Mouse (Mus musculus) spleen, adult 12 weeks (tissue): Measurements from ENCODE around the gene Garnl3.
"Not testable (repeated sequence)": the region's sequence is repeated elsewhere in the genome, so short reads cannot be mapped to it uniquely, and the experiment has no call there.

Source experiments
- DNase-seq: peaks from one replicate; pipeline ENCODE4 v3.0.0; 2022; ENCODE audit warnings: low spot score

Garnl3 gene

DNA sequence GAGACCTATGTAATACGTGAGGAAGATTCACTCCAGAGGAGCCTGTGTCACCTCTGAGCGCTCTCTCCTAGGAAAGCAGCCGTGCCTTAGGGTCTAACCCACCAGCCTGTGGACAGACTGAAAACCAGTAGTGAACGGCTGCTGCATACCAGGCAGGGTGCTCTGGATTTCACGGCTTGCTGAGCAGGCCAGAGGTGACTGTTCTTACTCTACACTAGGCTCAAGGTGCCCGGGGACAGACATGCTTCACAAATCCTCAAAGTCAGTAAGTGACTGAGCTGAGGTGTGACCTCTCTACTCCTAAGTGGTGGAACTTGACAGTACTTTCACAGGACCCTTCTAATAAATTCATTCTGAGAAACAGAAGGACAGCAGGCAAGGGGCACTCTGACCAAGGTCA is 108.6 kb downstream of the Garnl3 start:
- DNase-seq = no peak

DNA sequence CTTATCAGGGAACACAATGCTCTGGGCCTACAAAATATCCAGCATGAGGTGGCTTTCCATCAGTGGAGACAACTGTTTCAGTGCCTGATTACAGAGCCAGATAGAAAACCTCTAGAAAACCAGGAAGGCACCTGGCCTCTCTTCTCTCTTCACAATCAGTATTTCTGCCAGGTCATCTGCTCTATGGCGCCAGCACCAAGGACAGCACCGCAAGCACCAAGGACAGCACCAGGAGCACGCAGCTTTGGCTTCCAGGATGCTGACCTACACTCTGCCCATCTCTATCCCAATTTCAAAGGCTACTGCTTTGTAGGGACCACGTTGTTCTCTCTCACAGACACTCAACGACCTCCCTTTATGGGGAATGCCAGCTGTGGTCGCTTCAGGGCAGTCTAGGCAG is 113.4 kb downstream of the Garnl3 start:
- DNase-seq = no peak

DNA sequence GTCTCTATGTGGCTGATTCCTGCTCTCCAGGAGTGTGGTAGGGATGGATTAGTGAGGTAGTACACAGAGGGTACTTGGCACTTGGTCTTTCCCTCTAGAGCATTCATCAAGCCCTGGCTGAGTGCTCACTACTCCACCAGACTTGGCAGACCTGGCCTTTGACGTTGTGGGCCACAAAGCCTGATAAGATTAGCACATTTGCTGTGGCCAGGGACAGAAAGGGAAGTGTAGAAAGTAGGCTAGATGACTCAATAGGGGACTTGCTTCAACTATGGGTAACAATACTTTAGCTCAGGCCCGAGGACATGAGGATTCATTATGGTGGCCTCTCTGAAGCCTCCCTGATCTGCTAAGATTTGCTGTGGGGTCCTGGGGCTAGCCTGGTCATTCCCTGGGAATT is 114.3 kb downstream of the Garnl3 start:
- no peak for DNase-seq

DNA sequence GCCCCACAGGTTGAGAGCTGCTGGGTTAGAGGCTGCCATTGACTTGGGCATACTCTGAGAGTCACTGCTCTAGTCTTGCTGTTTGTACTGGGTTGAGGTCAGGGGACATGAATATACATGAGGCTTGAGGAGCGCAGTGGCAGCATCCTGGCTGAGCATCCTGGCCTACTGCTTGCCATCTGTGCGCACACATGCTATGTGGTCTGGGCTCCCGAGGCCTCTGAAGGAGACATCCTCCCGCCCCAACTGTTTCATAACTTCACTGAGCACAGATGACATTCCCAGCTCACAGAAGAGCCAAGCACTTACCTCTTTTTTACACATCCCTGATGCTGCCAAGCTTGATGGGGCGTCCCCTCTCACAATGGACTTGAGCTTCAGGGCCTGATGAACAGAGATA is 116.6 kb downstream of the Garnl3 start:
- DNase-seq = no peak

DNA sequence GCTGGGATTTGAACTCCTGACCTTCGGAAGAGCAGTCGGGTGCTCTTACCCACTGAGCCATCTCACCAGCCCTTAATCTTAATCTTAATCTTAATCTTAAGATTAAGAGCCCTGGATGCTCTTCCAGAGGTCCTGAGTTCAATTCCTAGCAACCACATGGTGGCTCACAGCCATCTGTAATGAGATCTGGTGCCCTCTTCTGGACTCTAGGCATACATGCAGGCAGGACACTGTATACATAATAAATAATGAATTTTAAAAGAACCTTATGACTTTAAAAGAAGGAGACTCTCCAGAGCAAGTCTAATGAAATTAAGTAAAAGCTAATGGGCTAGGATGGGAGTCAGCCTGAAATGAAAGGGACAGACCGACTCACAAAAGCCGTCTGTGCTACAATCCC is 122.4 kb downstream of the Garnl3 start:
- not testable (repeated sequence) for DNase-seq

DNA sequence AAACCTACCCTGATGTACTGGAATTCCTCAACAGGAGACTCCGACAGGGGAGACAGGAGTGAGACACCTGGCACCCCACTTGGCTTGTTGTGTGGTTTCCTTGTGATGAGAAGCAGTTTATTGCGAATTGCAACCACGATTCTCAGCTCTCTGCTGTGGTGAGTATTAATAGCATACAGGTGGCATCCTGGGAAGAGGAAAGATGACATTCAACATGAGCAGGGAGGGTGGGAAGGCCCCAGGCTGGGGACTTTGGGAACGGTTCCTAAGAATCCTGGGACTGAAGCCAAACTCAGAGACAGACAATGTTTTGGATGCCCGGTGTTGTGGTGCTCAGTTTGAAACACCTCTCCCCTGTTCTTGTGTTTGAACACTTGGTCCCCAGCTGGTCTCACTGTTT is 126.4 kb downstream of the Garnl3 start:
- no peak for DNase-seq

DNA sequence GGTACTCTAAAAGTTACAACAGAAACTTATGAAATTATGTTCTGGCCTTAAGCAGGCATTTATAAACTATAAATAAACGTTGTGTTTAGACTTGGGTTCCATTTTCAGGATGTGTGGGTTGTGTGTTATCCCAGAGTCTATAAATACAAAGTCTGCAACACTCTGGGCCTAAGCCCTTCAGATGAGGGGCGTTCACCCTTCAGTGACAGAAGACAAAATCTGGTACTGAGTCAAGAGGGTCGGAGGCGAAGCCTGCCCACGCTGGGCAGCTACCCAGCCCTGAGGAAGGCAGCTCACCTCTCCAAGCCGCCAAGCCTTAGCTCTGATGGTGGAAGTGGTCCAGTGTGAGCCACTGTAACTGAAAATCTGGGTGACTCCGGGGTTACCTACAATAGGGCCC is 129.3 kb downstream of the Garnl3 start:
- no peak for DNase-seq

DNA sequence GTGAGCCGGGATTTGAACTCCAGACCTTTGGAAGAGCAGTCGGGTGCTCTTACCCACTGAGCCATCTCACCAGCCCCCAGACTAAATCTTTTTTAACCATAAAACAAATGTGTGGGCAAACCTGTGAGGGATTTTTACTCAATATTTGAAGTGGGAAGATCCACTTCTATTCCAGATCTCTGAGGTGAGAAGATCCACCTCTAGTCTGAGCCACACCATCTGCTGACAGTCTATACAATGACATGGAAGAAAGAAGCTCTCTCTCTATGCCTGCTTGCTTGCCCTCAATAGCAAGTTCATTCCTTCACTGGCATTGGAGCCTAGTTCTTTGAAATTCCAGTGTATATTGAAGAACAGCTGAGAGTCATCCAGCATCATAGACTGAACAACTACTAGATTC is 131.7 kb downstream of the Garnl3 start:
- no peak for DNase-seq

DNA sequence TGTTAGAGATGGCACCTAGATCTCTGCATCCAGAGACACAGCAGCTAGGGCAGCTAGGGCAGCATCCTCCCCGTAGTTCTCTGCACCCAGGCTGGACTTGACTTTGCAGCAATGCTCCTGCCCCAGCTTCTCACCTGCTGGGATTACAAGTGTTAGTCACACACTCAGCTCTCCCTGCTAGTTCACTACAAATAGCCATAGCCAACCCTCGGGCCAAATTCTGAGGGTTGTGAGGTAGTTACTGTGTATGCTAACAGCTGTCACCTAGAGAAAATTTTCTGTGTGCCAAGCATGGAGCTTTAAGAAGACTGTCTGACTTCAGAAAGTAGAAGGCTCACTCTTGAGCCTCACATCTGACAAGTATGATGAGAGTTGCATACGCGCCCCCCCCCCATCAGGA is 133.7 kb downstream of the Garnl3 start:
- no peak for DNase-seq

DNA sequence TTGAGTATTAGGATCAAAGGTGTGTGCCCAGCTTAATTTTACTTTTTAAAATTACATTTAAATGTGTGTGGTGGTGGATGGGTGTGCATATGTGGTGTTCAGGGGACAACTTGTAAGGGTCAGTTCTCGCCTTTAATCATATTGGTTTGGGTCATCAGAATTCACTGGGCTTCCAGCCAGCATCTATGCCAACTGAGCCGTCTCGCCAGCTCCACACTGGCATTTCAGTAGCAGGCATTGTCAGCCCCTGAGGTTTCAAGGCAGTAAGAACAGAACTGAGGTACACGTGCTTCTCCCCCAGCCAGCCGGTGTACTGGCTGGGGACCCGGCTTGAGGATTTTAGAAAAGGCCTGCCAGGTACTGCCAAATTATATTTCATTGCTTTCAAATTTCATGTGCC is 134.4 kb downstream of the Garnl3 start:
- DNase-seq = no peak

DNA sequence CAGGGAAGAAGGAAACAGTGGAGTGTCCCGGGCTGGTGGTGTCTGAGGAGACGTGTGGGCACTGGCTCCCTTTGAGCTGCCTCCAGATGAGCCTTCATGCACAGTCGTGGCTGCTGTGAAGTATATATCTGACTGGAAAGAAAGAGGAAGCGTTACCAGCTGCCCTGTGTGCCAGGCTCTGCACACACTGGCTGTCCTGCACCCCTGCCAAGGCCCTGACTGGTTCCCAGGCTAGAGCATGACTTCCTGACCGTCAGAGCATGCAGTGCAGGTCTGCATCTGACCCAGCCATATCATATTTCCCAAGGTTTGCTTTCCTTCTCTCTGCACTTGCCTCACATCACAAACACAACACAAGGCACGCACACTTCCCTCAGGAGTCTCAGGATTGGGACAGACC is 139.3 kb downstream of the Garnl3 start:
- no peak for DNase-seq

DNA sequence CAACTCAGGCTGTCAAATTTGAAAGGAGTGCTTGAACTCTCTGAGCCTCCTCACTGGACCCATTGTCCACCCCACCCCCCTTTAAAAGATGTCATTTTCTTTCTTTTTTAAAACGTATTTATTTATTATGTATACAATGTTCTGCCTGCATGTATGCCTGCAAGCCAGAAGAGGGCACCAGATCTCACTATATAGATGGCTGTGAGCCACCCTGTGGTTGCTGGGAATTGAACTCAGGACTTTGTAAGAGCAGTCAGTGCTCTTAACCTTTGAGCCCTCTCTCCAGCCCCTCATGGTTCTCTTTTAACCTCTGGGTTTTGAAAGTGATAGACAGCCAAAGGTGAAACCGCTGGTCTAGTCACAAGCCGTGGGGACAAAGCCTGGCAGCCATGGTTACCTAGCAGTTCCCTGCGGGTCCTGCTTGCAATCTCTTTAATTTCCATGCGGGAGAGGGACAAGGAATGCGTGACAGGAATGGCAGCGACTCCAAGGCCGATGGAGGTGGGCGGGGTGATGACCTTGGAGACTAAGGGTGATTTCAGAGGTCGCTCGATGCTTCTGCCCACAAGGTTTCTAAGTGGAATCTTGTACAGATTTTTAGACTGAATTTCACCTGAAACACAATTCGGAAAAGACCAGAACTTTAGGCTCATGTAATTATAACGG is 141.2 kb downstream of the Garnl3 start:
- no peak for DNase-seq

DNA sequence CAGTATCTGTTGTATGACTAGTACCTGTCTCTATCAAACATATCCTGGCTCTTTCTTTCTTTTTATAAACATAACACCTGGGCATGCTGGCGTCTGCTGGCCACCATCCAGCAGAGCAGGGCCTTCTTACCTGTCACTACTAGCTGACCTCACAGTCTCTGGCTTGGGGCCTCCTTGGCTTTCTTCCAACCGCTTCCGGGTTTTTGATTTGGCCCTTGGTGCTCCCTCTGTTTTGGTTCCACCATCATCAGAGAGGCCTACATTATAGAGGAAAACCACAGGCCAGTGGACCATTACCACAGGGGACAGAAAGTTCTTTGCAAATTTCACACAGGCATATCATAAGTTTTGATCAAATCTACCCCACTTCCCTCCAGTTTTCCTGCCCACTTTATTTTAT is 142.1 kb downstream of the Garnl3 start:
- no peak for DNase-seq

DNA sequence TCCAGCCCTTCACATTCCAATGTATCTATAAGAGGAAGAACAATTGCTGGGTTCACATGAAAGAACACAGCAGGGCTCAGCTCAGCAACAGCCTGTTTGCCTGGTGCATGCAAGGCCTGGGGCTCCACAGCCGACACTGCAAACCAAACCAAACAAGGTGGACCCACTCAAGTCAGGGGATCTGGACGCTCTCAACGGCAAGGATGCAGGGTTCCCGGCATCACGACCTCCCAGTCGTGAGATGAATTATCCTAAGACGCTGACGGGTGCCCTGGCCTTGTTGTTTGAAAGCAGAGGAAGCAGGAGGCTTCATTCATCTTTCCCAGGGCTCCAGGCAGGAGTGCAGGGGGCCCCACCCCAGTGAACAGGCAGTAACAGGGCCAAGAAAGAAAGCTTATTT is 145.6 kb downstream of the Garnl3 start:
- DNase-seq = no peak

DNA sequence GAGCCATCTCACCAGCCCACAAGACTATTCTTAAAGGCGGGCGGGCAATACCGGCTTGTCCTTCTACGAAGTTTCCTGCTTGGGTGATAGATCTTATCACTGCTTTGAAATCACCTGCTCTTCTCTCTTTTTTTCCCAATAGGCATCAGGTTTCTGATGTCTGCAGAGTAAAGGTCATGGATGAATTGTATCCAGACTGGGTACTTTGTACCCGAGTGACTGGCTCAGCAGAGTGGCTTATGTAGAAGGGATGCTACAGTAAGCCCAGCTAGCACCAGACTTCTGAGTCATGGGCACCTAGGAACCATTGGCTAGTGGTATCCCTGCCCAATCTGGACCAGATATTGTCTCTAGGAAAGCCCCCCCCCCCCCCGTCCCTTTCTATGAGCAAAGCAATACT is 147.8 kb downstream of the Garnl3 start:
- no peak for DNase-seq

DNA sequence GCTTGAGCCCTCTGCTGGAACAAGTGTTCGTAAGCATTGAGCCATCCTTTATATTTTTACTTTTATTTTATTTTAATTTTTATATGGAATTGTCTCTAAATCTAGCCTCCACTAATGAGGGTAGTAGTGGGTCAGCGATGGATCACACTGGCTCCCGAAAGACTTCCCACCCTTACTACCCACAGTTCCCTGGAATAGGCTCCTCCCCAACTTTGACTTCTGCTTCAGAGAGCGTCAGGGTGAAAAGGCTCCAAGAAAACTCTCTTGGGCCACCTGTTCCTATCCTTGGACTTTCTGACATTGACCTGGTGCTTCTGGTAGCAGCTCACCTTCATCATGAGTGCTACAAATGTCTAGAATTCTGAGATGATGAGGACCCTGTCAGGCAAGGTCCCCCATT is 148.8 kb downstream of the Garnl3 start:
- DNase-seq = no peak

DNA sequence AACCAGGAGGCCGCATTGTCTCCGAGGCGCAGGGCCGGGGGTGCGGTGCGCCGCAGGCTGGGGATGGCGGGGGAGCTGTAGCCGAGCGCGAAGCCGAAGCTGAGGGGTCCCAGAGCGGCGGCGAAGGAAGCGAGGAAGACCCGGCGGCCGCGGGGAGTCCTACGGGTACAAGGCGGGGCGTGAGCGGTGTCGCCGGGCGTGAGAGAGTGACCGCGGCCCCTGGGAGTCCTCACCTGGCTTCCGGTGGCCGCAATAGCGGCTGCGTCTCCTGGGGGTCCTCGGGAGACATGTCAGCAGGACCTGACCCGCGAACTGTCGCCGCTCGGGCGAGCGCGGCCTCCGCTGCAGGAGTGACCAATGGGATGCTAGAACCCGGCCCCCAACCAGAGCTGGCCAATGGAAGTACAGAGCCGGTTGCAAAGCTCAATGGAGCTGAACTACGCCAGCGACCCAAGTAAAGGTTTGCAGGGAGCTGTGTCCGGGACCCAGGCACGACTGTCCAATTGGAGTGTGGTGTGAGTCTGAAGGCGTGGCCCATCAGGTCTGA is 149.7 kb downstream of the Garnl3 start, which contains the start of gene Slc2a8:
Gene Slc2a8, minus strand, starts transcription at position 359 of the 547 bp plus-strand sequence.
- DNase-seq = peak; percentile 76

DNA sequence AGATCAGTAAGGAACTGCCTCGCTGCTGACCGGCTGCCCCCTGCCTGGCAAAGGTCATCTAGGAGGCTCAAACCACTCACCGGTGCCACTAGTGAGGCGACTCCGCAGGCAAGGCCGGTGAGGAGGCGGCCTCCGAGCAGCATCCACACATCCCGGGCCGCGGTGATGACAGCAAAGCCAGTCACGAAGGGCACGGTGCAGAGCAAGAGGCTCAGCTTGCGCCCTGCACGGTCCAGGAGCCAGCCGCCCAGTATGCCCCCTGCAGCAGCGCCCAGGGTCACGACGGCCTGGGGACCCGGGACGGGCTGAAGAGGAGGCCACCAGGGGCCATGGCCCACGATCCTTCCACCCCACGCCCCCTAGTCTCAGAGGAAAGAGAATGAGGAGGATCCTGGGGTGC is 150.2 kb downstream of the Garnl3 start:
- peak; percentile 35 for DNase-seq

DNA sequence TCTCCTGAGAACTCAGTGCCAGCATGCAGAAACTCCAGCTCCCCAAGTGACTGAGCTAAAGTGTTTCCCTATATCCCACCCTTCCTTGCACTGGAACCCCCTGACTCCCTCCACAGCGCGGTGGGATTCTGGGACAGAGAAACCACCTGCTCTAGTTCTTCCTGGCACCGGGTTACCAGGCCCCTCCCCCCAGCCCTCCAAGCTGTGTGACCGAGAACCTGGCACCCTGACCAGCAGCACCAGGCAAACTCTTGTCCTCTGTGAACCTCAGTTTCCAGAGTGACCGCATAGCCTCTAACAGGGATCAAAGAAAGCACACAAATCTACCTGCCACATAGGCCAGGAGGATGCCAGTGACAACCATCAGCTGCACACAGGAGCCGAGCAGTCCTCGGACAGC is 151.8 kb downstream of the Garnl3 start:
- DNase-seq = no peak

DNA sequence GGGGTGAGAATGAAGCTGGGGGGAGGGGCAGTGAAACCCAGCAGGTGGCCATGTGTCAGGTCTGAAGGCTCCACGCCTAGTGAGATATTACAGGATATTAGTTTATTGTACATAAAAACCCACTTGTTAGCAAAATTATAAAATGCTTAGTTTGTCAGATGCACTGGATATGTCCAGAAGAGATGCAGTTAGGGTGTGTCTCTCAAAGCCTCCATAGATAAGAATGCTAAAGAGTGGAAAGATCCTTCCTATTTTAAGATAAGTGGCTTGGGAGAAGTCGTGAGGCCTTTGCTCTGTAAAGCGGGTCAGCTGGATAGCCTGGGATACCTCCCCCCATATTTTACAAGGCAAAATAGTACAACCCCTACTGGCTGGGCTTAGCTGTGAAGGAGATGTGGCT is 152.8 kb downstream of the Garnl3 start:
- no peak for DNase-seq

DNA sequence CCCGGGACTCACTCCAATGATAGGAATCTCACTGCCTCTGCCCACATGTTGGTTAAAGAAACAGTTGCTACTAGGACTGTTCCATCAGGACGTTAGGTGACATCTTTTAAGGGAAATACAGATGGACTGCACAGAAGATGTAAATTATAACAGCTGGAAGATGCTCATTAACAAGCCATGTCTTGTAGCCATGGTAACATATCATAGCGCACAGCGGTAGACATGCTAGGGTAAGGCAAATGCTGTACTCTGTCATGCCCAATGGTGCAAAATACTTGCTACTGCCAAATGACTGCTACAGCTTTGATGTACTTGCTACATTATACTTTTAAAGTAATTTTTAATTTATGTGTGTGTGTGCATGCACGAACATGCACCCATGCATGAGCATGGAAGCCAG is 154.3 kb downstream of the Garnl3 start:
- DNase-seq = no peak

DNA sequence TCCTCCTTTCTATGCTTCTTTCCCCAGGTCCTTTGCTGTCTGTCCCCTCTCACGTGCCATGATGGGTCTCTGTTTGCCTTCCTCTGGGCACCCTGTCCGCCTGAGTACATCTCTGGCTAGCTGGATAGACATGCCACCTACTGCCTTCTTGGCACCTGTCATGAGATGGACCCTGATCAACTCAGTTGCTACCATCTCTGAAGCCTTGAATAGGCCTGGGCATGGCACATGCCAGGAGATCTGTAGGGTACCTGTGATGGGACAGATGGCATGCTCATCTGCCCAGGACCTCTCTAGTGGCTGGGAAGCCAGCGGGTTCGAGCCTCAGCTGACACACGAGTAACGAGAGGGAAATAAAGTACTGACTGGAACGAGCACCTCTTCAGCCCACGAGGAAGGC is 157.2 kb downstream of the Garnl3 start:
- no peak for DNase-seq

DNA sequence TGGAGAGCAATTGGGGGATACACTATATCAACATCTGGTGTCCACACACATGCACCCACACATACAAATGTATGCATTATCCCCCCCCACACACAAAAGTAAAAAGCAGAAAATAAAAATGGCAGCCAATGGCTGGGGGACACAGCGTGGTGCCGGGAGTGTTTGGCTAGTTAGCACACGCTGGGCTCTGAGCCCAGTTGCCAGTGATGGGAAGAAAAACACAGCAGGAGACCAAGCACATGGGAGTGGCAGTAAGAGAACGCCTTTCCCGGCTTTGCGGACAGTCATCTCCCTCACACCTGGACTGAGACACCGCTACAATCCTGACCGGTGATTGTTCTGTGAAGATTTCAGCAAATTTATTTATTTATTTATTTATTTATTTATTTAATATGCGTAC is 160.2 kb downstream of the Garnl3 start:
- DNase-seq = no peak

DNA sequence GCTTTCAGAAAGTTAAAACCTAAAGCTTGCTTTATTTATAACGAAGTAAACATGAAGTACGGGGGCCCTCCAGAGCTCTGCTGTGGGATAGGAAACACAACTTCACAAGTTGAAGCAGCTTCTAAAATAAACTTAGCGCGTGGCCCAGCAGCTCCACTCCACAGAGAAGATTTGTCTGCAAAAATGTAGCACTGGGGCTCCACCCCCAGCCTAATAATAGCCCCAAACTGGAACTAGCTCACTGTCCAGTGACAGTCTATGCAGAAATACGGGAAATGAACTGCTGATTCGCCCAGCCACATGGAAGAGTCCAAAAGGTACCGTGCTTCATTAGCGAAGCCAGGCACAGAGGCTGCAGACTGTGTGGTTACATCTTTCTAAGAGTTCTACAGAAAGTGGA is 162.1 kb downstream of the Garnl3 start:
- no peak for DNase-seq
